Mouse (Mus musculus): Measurements from ENCODE around the gene Cidec. TPM values are rescaled to one million over a fixed set of nuclear protein-coding genes. Genes with fewer than 3 reads are reported as not detected.

Cidec gene
- total and polyA plus RNA-seq, 2 experiments = 0.92 to 1.5 TPM

DNA sequence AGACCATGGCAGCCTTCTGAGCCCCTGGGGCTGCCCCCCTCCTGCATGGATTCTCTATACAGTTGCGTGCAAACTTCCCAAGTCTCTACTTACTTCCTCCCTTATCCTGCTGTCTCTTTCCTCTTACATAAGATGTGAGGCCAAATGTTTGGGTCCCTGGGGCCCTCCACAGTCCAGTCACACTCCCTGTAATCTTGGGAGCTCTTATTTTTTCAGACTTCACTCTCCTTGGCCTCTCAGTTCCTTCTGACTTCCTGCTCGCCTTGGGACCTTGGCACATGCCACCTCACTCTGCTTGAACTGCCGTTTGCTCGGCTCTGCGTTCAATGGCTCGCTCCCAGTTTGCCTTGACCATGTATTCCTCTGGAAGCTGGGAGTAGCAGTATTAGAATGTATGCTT is 41.6 kb downstream of the Cidec start:
- DNase-seq (ENCODE audit: extremely low read depth, low read depth, low spot score) = no peak
- TF ChIP-seq POLR2A (IDR thresholded peaks at IDR 0.05; ENCODE audit: extremely low read depth, insufficient read depth, low read length) (no peak), CTCF (IDR thresholded peaks at IDR 0.05; ENCODE audit: low read depth, low read length) (no peak)
- Histone ChIP-seq H3K27me3 (ENCODE audit: control insufficient read depth, insufficient read depth, low read length) (no peaks in the 10 kb centered on the region), H3K79me2 (ENCODE audit: control insufficient read depth, insufficient read depth, low read length) (no peaks in the 10 kb centered on the region), H3K36me3 (ENCODE audit: control insufficient read depth, insufficient read depth, low read length) (peaks cover 12% of the 10 kb centered on the region), H3K4me3 (ENCODE audit: insufficient read depth, low read depth, low read length) (no peak overlapping the region), H3K4me1 (ENCODE audit: control insufficient read depth, insufficient read depth, low read length) (peaks cover 17% of the 10 kb centered on the region), H3K27ac (replicated peaks; ENCODE audit: insufficient read depth, low read depth, low read length) (no peak overlapping the region), H3K9ac (ENCODE audit: low read depth, low read length) (no peak overlapping the region)
- 85% methylated on average over 6 of the region's 6 CpGs for WGBS

DNA sequence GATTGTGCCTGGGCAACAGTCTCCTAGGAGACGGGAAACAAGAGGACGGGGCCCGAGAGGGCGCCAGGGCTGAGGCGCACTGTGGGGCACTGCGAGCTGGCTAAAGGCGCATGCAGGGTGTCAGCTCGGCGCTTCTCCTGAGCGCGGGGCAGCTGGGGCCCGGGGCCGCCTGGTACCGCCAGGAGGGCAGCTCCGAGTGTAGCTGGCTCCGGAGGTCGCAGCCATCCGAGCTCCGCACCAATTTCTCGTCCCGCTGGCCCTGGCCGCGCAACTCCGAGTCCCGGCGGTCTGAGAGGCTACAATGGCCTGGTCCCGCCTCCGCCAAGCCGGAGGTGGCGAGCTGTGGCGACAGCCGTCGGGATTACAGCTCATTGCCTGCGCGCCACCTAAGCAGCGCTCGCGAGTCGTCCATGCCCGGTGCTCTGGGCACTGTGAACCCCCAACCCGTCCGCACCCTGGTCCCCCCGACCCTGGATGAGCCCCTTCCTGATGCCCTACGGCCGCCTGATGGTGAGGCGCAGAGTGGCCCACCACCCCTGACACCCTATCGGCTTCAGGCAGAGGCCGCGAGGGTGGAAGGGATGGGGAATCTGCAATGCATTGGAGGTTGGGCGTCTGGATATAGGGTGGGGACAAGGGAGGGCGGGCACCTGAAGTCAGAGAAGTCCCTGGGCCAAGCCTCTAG is 43.0 kb downstream of the Cidec start:
- H3K4me1 ChIP-seq (ENCODE audit: control insufficient read depth, insufficient read depth, low read length) = peaks cover 17% of the 10 kb centered on the region
- H3K79me2 ChIP-seq (ENCODE audit: control insufficient read depth, insufficient read depth, low read length) = no peaks in the 10 kb centered on the region
- no peak for DNase-seq (ENCODE audit: extremely low read depth, low read depth, low spot score)
- peaks cover 17% of the 10 kb centered on the region for H3K36me3 ChIP-seq (ENCODE audit: control insufficient read depth, insufficient read depth, low read length)
- H3K4me3 ChIP-seq (ENCODE audit: insufficient read depth, low read depth, low read length) = peak overlapping the region; percentile 40; the same call in 1 of the 2 replicates
- no peak overlapping the region for H3K27ac ChIP-seq (replicated peaks; ENCODE audit: insufficient read depth, low read depth, low read length)
- TF ChIP-seq CTCF (IDR thresholded peaks at IDR 0.05; ENCODE audit: low read depth, low read length) (no peak), POLR2A (IDR thresholded peaks at IDR 0.05; ENCODE audit: extremely low read depth, insufficient read depth, low read length) (no peak)
- WGBS = 10% methylated on average over 51 of the region's 51 CpGs
- no peaks in the 10 kb centered on the region for H3K27me3 ChIP-seq (ENCODE audit: control insufficient read depth, insufficient read depth, low read length)
- H3K9ac ChIP-seq (ENCODE audit: low read depth, low read length) = peak overlapping the region; percentile 66

DNA sequence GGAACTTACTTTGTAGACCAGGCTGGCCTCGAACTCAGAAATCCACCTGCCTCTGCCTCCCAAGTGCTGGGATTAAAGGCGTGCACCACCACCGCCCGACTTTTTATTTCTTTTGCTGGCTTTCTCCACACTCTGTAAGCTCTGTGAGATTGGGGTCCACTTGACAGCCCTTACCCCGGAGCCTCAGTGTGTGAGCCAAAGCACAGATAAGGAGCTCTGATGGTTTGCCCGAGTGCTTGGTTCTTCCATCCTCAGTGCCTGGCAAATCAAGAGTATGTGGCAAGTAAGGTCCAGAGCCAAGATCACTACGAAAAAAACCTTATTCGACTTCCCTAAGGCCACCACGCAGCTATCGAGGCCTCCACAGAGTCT is 43.6 kb downstream of the Cidec start:
- H3K9ac ChIP-seq (ENCODE audit: low read depth, low read length) = peak overlapping the region; percentile 66
- WGBS = 29% methylated on average over 10 of the region's 10 CpGs
- TF ChIP-seq CTCF (IDR thresholded peaks at IDR 0.05; ENCODE audit: low read depth, low read length) = no peak
- TF ChIP-seq POLR2A (IDR thresholded peaks at IDR 0.05; ENCODE audit: extremely low read depth, insufficient read depth, low read length) = no peak

DNA sequence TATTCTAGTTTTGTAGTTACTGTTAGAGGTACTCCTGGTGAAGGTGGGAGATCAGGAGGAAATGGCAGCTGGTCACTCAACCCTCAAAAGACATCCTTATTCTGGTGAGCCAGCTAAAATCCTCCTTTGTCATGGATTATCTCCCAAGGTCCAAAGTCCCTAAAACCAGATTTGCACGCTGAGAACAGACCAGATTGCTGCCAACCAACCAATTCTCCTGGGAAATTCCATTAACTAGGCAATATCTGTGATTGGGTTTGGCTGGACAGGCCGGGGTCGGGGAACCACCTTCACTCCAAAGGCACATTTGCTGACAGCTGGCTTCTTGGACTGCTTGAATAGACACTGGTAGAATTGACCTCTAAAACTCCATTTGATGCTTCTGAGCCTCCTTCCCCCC is 44.8 kb downstream of the Cidec start:
- H3K27me3 ChIP-seq (ENCODE audit: control insufficient read depth, insufficient read depth, low read length) = no peaks in the 10 kb centered on the region
- H3K27ac ChIP-seq (replicated peaks; ENCODE audit: insufficient read depth, low read depth, low read length) = no peak overlapping the region
- peak; percentile 84 for DNase-seq (ENCODE audit: extremely low read depth, low read depth, low spot score)
- peaks cover 17% of the 10 kb centered on the region for H3K4me1 ChIP-seq (ENCODE audit: control insufficient read depth, insufficient read depth, low read length)
- H3K79me2 ChIP-seq (ENCODE audit: control insufficient read depth, insufficient read depth, low read length) = no peaks in the 10 kb centered on the region
- TF ChIP-seq CTCF (IDR thresholded peaks at IDR 0.05; ENCODE audit: low read depth, low read length) (no peak), POLR2A (IDR thresholded peaks at IDR 0.05; ENCODE audit: extremely low read depth, insufficient read depth, low read length) (no peak)
- no peak overlapping the region for H3K4me3 ChIP-seq (ENCODE audit: insufficient read depth, low read depth, low read length)
- no peak overlapping the region for H3K9ac ChIP-seq (ENCODE audit: low read depth, low read length)
- peaks cover 24% of the 10 kb centered on the region for H3K36me3 ChIP-seq (ENCODE audit: control insufficient read depth, insufficient read depth, low read length)
- 23% methylated on average over 3 of the region's 3 CpGs for WGBS

More for the DNA sequence above, 43.6 kb downstream of the Cidec start:
- Histone ChIP-seq H3K79me2 (ENCODE audit: control insufficient read depth, insufficient read depth, low read length) (no peaks in the 10 kb centered on the region), H3K27ac (replicated peaks; ENCODE audit: insufficient read depth, low read depth, low read length) (no peak overlapping the region), H3K36me3 (ENCODE audit: control insufficient read depth, insufficient read depth, low read length) (peaks cover 17% of the 10 kb centered on the region), H3K27me3 (ENCODE audit: control insufficient read depth, insufficient read depth, low read length) (no peaks in the 10 kb centered on the region), H3K4me3 (ENCODE audit: insufficient read depth, low read depth, low read length) (peak overlapping the region; percentile 40; the same call in 1 of the 2 replicates), H3K4me1 (ENCODE audit: control insufficient read depth, insufficient read depth, low read length) (peaks cover 17% of the 10 kb centered on the region)
- no peak for DNase-seq (ENCODE audit: extremely low read depth, low read depth, low spot score)

DNA sequence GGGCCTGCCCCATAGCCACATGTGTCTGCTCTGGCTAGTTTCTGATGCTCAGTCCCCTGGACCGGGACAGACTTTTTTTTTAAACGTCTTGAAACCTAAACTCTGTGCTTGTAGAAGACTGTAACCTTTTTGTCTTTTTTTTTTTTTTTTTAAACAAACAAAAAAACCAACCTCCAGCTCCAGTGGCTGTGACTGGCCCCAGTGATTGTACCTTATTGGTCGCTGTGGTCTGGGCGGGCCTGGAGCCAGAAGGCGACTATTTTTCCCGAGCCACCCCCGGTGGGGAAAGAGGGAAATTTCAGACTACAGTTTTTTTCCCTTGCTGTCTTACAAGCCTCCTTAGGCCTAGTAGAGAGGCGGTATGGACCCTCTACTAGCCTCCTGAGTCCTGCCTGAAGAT is 46.6 kb downstream of the Cidec start, which contains the start of gene Ttll3:
Gene Ttll3, plus strand, starts transcription at position 301 of the 400 bp plus-strand sequence.
- no peak for DNase-seq (ENCODE audit: extremely low read depth, low read depth, low spot score)

DNA sequence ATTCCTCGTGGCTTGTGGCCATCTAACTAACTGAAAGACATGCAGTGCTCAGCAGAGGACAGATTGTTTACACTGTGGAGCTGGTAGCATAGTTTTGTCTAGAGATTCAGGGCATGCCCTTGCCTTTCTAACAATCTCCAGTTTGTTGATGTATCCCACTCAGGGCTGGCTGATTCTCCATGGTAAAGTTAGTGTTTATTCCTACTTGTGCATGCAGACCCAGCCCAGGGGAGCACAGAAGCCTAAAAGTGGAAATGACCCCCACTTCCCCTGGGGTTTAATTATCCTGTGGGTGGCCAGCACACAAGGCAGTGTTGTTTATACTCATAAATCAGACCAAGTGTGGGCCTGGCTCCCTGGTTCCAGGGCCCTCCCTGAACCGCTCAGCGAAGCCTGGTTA is 49.5 kb downstream of the Cidec start:
- Histone ChIP-seq H3K27me3 (ENCODE audit: control insufficient read depth, insufficient read depth, low read length) (no peaks in the 10 kb centered on the region), H3K36me3 (ENCODE audit: control insufficient read depth, insufficient read depth, low read length) (peaks cover 50% of the 10 kb centered on the region), H3K27ac (replicated peaks; ENCODE audit: insufficient read depth, low read depth, low read length) (no peak overlapping the region), H3K9ac (ENCODE audit: low read depth, low read length) (no peak overlapping the region), H3K79me2 (ENCODE audit: control insufficient read depth, insufficient read depth, low read length) (no peaks in the 10 kb centered on the region), H3K4me3 (ENCODE audit: insufficient read depth, low read depth, low read length) (no peak overlapping the region), H3K4me1 (ENCODE audit: control insufficient read depth, insufficient read depth, low read length) (peaks cover 10% of the 10 kb centered on the region)
- 80% methylated on average over 3 of the region's 3 CpGs for WGBS
- no peak for DNase-seq (ENCODE audit: extremely low read depth, low read depth, low spot score)
- no peak for TF ChIP-seq POLR2A (IDR thresholded peaks at IDR 0.05; ENCODE audit: extremely low read depth, insufficient read depth, low read length)
- TF ChIP-seq CTCF (IDR thresholded peaks at IDR 0.05; ENCODE audit: low read depth, low read length) = no peak

More for the DNA sequence above, 46.6 kb downstream of the Cidec start, which contains the start of gene Ttll3:
- H3K27me3 ChIP-seq (ENCODE audit: control insufficient read depth, insufficient read depth, low read length) = no peaks in the 10 kb centered on the region
- H3K4me3 ChIP-seq (ENCODE audit: insufficient read depth, low read depth, low read length) = no peak within 1 kb of the TSS
- no peak within 1 kb of the TSS for H3K9ac ChIP-seq (ENCODE audit: low read depth, low read length)
- no peak within 1 kb of the TSS for H3K27ac ChIP-seq (replicated peaks; ENCODE audit: insufficient read depth, low read depth, low read length)
- H3K36me3 ChIP-seq (ENCODE audit: control insufficient read depth, insufficient read depth, low read length) = peaks cover 34% of the 10 kb centered on the region
- H3K79me2 ChIP-seq (ENCODE audit: control insufficient read depth, insufficient read depth, low read length) = no peaks in the 10 kb centered on the region
- no peak for TF ChIP-seq POLR2A (IDR thresholded peaks at IDR 0.05; ENCODE audit: extremely low read depth, insufficient read depth, low read length)
- no peak for TF ChIP-seq CTCF (IDR thresholded peaks at IDR 0.05; ENCODE audit: low read depth, low read length)
- 84% methylated on average over 8 of the region's 8 CpGs for WGBS
- H3K4me1 ChIP-seq (ENCODE audit: control insufficient read depth, insufficient read depth, low read length) = peaks cover 17% of the 10 kb centered on the region
